ENCODE assay signal across 12 mouse cellular contexts in genomic region chr1:136788979-136789513, GRCm38 (mm10).
DNase-seq lines count a peak whose midpoint lies in the region; ATAC-seq and TF ChIP-seq lines count a peak whose summit lies in the region.
"Had no signal": no experiment of that assay in that cellular context is flagged by ENCODE, and none has a peak within 500 bp of the region (broad histone marks: within the 10 kb centered on the region; RNA-seq: fewer than 3 reads in every experiment).

No protein-coding gene starts in this region.

- H3K36me3 ChIP-seq in heart, embryonic 15.5 days: no peaks in the 10 kb centered on the region
- H3K36me3 ChIP-seq in lung, embryonic 14.5 days (ENCODE audit: insufficient read depth): no peaks in the 10 kb centered on the region
- H3K36me3 ChIP-seq in neural tube, embryonic 15.5 days: no peaks in the 10 kb centered on the region
- H3K36me3 ChIP-seq in liver, embryonic 12.5 days: no peaks in the 10 kb centered on the region
- H3K36me3 ChIP-seq: G1E had no signal

- H3K9me3 ChIP-seq in heart, embryonic 15.5 days (replicated peaks): no peaks in the 10 kb centered on the region
- no peaks in the 10 kb centered on the region for H3K9me3 ChIP-seq in lung, embryonic 14.5 days (ENCODE audit: low read depth, low read length)
- H3K9me3 ChIP-seq in neural tube, embryonic 15.5 days (replicated peaks): no peaks in the 10 kb centered on the region
- no peaks in the 10 kb centered on the region for H3K9me3 ChIP-seq in liver, embryonic 12.5 days (replicated peaks)

- H3K27ac ChIP-seq in heart, embryonic 15.5 days: no peak overlapping the region
- H3K27ac ChIP-seq in lung, embryonic 14.5 days (ENCODE audit: low read depth): no peak overlapping the region
- no peak overlapping the region for H3K27ac ChIP-seq in neural tube, embryonic 15.5 days (replicated peaks)
- no peak overlapping the region for H3K27ac ChIP-seq in liver, embryonic 12.5 days

- H3K27me3 ChIP-seq in heart, embryonic 15.5 days: no peaks in the 10 kb centered on the region
- no peaks in the 10 kb centered on the region for H3K27me3 ChIP-seq in lung, embryonic 14.5 days (ENCODE audit: insufficient read depth, low read length)
- H3K27me3 ChIP-seq in neural tube, embryonic 15.5 days (replicated peaks): no peaks in the 10 kb centered on the region
- H3K27me3 ChIP-seq in liver, embryonic 12.5 days (replicated peaks): no peaks in the 10 kb centered on the region

- no peak overlapping the region for H3K9ac ChIP-seq in heart, embryonic 15.5 days
- H3K9ac ChIP-seq in lung, embryonic 14.5 days: no peak overlapping the region
- H3K9ac ChIP-seq in neural tube, embryonic 15.5 days (replicated peaks): no peak overlapping the region
- no peak overlapping the region for H3K9ac ChIP-seq in liver, embryonic 12.5 days

- DNase-seq in cerebellum, postnatal 10 days: peak; percentile 60 to 62
- DNase-seq in cerebellum, adult 9-10 months: no peak
- no peak for DNase-seq in heart, postnatal 10 days
- no peak for DNase-seq in lung, embryonic 14.5 days
- DNase-seq in lung, postnatal 4 days: no peak
- DNase-seq: lung, adult 18-20 months; right cerebral cortex, postnatal 4 days had no signal

- 63% methylated on average over 30 of the region's 30 CpGs for WGBS in heart, embryonic 15.5 days
- WGBS in lung, embryonic 14.5 days: 75% methylated on average over 30 of the region's 30 CpGs
- WGBS in neural tube, embryonic 15.5 days: 62% methylated on average over 30 of the region's 30 CpGs
- whole genome bisulfite sequencing in liver, embryonic 12.5 days (ENCODE audit: insufficient replicate concordance): 68% methylated on average over 30 of the region's 30 CpGs

- H3K4me2 ChIP-seq in heart, embryonic 15.5 days: 0 out of 2 replicates have a peak overlapping the region, but pooled peaks have one; percentile 27
- no peak overlapping the region for H3K4me2 ChIP-seq in lung, embryonic 14.5 days
- H3K4me2 ChIP-seq in neural tube, embryonic 15.5 days: peak overlapping the region; percentile 38
- no peak overlapping the region for H3K4me2 ChIP-seq in liver, embryonic 12.5 days

- TF ChIP-seq CTCF in lung, embryonic 14.5 days (IDR thresholded peaks at IDR 0.05; ENCODE audit: low read depth): peak; percentile 24; the same call in 1 of the 2 replicates

- no peak overlapping the region for H3K4me3 ChIP-seq in heart, embryonic 15.5 days
- H3K4me3 ChIP-seq in lung, embryonic 14.5 days (ENCODE audit: low read depth, low read length): no peak overlapping the region
- no peak overlapping the region for H3K4me3 ChIP-seq in neural tube, embryonic 15.5 days (replicated peaks)
- no peak overlapping the region for H3K4me3 ChIP-seq in liver, embryonic 12.5 days

- no peak for ATAC-seq in heart, embryonic 15.5 days (replicated peaks; ENCODE audit: insufficient number of reproducible peaks, insufficient read depth, low FRiP score, low read depth)
- no peak for ATAC-seq in lung, embryonic 14.5 days (ENCODE audit: insufficient read depth)
- no peak for ATAC-seq in neural tube, embryonic 15.5 days (ENCODE audit: low FRiP score)
- ATAC-seq in liver, embryonic 12.5 days: no peak
- ATAC-seq: intestine, embryonic 16.5 days had no signal

- H3K4me1 ChIP-seq in heart, embryonic 15.5 days (replicated peaks): peaks cover 2% of the 10 kb centered on the region
- H3K4me1 ChIP-seq in lung, embryonic 14.5 days (ENCODE audit: insufficient read depth): no peaks in the 10 kb centered on the region
- no peaks in the 10 kb centered on the region for H3K4me1 ChIP-seq in neural tube, embryonic 15.5 days
- H3K4me1 ChIP-seq in liver, embryonic 12.5 days: no peaks in the 10 kb centered on the region

- intact Hi-C loops in heart, postnatal 10 days (cut with DNase I): no loop called here

Comparison
In these comparisons a context has a peak if more than half of its experiments do, and no peak if none do; other contexts are left out.
1. DNase-seq: peak in cerebellum, postnatal 10 days (2 of 2); none in cerebellum, adult 9-10 months (single experiment), heart, postnatal 10 days (0 of 2), lung, embryonic 14.5 days (single experiment) and lung, postnatal 4 days (0 of 2).
2. H3K4me2 ChIP-seq: peak in heart, embryonic 15.5 days (single experiment) and neural tube, embryonic 15.5 days (single experiment); none in lung, embryonic 14.5 days (single experiment) and liver, embryonic 12.5 days (single experiment).